Mouse (Mus musculus) hindbrain, embryonic 14.5 days (tissue): ENCODE data around the gene Mrpl14. TPM values are rescaled to one million over a fixed set of nuclear protein-coding genes. Genes with fewer than 3 reads are reported as not detected.

ENCODE experiments used
- ATAC-seq: fragments of 200-750 bp; cut with Nextera tagmentation; 2 replicates; pipeline ENCODE4 v1.8.0; 2017; ENCODE audit warnings: moderate number of reproducible peaks, mild to moderate bottlenecking, moderate TSS enrichment, moderate library complexity; ENCODE audit not compliant: low FRiP score
- DNase-seq: peaks from one replicate; pipeline ENCODE4 v3.0.0-alpha.2; 2015; ENCODE audit warnings: low spot score
- H3K27ac ChIP-seq: fragments of 300-500 bp; sonication (generic); 2 replicates; pipeline ENCODE4 v1.5.1; 2014; ENCODE audit warnings: mild to moderate bottlenecking, moderate library complexity
- H3K27me3 ChIP-seq: fragments of 300-500 bp; sonication (generic); 2 replicates; pipeline ENCODE4 v1.6.1; 2014; ENCODE audit warnings: mild to moderate bottlenecking, low read length, mixed read lengths; ENCODE audit not compliant: control insufficient read depth, insufficient read depth
- H3K36me3 ChIP-seq: fragments of 300-500 bp; sonication (generic); replicated peaks from 2 replicates; pipeline ENCODE4 v1.6.1; 2014; ENCODE audit not compliant: control insufficient read depth, insufficient read depth
- H3K4me1 ChIP-seq: fragments of 300-500 bp; sonication (generic); replicated peaks from 2 replicates; pipeline ENCODE4 v1.6.1; 2014; ENCODE audit warnings: antibody characterized with exemption, low read length, mixed read lengths; ENCODE audit not compliant: control insufficient read depth, insufficient read depth
- H3K4me2 ChIP-seq: fragments of 300-500 bp; sonication (generic); replicated peaks from 2 replicates; pipeline ENCODE4 v1.6.1; 2014; ENCODE audit warnings: mild to moderate bottlenecking, moderate library complexity
- H3K4me3 ChIP-seq: fragments of 300-500 bp; sonication (generic); replicated peaks from 2 replicates; pipeline ENCODE4 v1.5.1; 2014; ENCODE audit warnings: mild to moderate bottlenecking, low read length
- H3K9ac ChIP-seq: fragments of 300-500 bp; sonication (generic); 2 replicates; pipeline ENCODE4 v1.6.1; 2014
- H3K9me3 ChIP-seq: fragments of 300-500 bp; sonication (generic); 2 replicates; pipeline ENCODE4 v1.6.1; 2016; ENCODE audit warnings: low read length; ENCODE audit not compliant: control insufficient read depth
- WGBS: fragments of 180-500 bp; shearing (Covaris S2); extraction: QIAGEN DNeasy Blood & Tissue Kit; methylation state at CpG from one replicate; pipeline ENCODE4 v1.1.7; 2014; 5-methylcytosine and 5-hydroxymethylcytosine counted together
- polyA plus RNA-seq: library from polyadenylated mRNA; unstranded; fragments of >200 nt; fragmentation: Nextera tagmentation; extraction: Ambion mirVana; gene quantifications from 2 replicates; pipeline ENCODE4 v1.2.1, GENCODE M21; 2014

The Mrpl14 gene
- polyA plus RNA-seq, 1 experiment from 2014 or later = 132 TPM

GRCm38 (mm10) chr17:45664608-45665007 is 21.5 kb upstream of the Mrpl14 start:
- WGBS = 92% methylated on average over 13 of the region's 13 CpGs
- Histone ChIP-seq H3K27me3 (no peaks in the 10 kb centered on the region), H3K36me3 (peaks cover 87% of the 10 kb centered on the region), H3K9ac (no peak overlapping the region), H3K4me3 (no peak overlapping the region), H3K27ac (no peak overlapping the region), H3K4me1 (0 out of 2 replicates have a peak, but pooled peaks cover 4% of the 10 kb centered on the region), H3K4me2 (no peak overlapping the region), H3K9me3 (no peaks in the 10 kb centered on the region)
- no peak for DNase-seq
- ATAC-seq = no peak

DNA sequence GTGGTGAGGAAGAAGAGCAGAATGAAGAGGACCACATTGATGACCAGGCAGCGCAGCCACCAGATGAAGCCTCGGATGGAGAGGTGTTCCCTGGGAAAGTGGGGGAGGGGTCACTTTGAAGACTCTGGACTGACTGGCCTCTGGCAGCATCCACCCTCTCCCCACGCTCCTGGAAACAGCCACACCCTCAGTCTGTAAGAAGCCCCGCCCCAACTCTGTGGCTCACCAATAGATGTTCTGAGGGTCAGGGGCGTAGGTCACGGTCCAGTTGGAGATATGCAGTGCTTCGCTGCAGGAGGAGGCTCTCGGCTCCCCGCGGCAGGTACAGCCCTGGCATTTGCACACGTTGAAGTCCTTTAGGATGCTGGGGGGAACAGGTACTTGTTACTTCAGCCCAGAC is 20.0 kb upstream of the Mrpl14 start:
- H3K4me3 ChIP-seq = no peak overlapping the region
- H3K9me3 ChIP-seq = no peaks in the 10 kb centered on the region
- no peaks in the 10 kb centered on the region for H3K27me3 ChIP-seq
- H3K27ac ChIP-seq = no peak overlapping the region
- peaks cover 89% of the 10 kb centered on the region for H3K36me3 ChIP-seq
- no peak overlapping the region for H3K4me2 ChIP-seq
- 78% methylated on average over 11 of the region's 11 CpGs for WGBS
- H3K9ac ChIP-seq = no peak overlapping the region
- H3K4me1 ChIP-seq = 0 out of 2 replicates have a peak, but pooled peaks cover 4% of the 10 kb centered on the region
- DNase-seq (no peak), ATAC-seq (no peak)

DNA sequence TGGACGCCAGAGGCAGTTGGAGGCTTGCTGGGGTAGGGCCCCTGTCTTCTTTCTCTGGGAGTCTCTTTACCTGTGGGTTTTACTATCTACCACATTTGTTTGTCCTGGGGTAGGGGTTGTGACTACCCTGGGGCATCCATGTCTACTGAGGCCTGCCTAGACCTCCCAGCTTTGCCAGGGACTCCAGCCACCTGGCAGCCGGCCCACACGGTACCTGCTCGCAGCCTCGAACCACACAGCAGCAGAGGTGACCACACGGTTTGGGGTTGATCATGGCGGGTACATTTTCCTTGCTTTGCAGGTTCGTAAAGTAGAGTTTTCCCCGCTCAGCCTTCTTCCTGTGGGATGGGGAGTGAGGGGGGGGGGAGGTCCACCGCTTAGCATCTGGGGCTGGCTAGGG is 18.6 kb upstream of the Mrpl14 start:
- H3K27ac ChIP-seq = no peak overlapping the region
- ATAC-seq (no peak), DNase-seq (no peak)
- no peaks in the 10 kb centered on the region for H3K27me3 ChIP-seq
- no peak overlapping the region for H3K9ac ChIP-seq
- 95% methylated on average over 10 of the region's 10 CpGs for WGBS
- H3K4me1 ChIP-seq = 0 out of 2 replicates have a peak, but pooled peaks cover 4% of the 10 kb centered on the region
- H3K4me2 ChIP-seq = no peak overlapping the region
- H3K36me3 ChIP-seq = peaks cover 98% of the 10 kb centered on the region
- no peak overlapping the region for H3K4me3 ChIP-seq
- H3K9me3 ChIP-seq = no peaks in the 10 kb centered on the region

GRCm38 (mm10) chr17:45667986-45668385 is 18.1 kb upstream of the Mrpl14 start:
- Histone ChIP-seq H3K36me3 (peaks cover 98% of the 10 kb centered on the region), H3K4me3 (no peak overlapping the region), H3K4me2 (no peak overlapping the region), H3K9ac (no peak overlapping the region), H3K27ac (no peak overlapping the region), H3K9me3 (no peaks in the 10 kb centered on the region), H3K27me3 (no peaks in the 10 kb centered on the region), H3K4me1 (0 out of 2 replicates have a peak, but pooled peaks cover 4% of the 10 kb centered on the region)
- WGBS = 91% methylated on average over 10 of the region's 10 CpGs
- ATAC-seq (no peak), DNase-seq (no peak)

- Histone ChIP-seq H3K27ac (no peak overlapping the region), H3K4me2 (no peak overlapping the region), H3K4me1 (no peaks in the 10 kb centered on the region), H3K36me3 (peaks cover 97% of the 10 kb centered on the region), H3K4me3 (no peak overlapping the region), H3K9ac (no peak overlapping the region), H3K9me3 (no peaks in the 10 kb centered on the region), H3K27me3 (no peaks in the 10 kb centered on the region)
- no peak for ATAC-seq
- WGBS = 94% methylated on average over 1 of the region's 1 CpGs
- no peak for DNase-seq
Measured at GRCm38 (mm10) chr17:45671821-45672220, 14.3 kb upstream of the Mrpl14 start.

GRCm38 (mm10) chr17:45672598-45672997 is 13.5 kb upstream of the Mrpl14 start:
- Histone ChIP-seq H3K4me2 (no peak overlapping the region), H3K36me3 (peaks cover 97% of the 10 kb centered on the region), H3K4me3 (no peak overlapping the region), H3K27me3 (no peaks in the 10 kb centered on the region), H3K9ac (no peak overlapping the region), H3K4me1 (no peaks in the 10 kb centered on the region), H3K27ac (no peak overlapping the region), H3K9me3 (no peaks in the 10 kb centered on the region)
- DNase-seq (no peak), ATAC-seq (no peak)
- WGBS = 96% methylated on average over 2 of the region's 2 CpGs

GRCm38 (mm10) chr17:45678106-45678505 is 8.0 kb upstream of the Mrpl14 start:
- 42% methylated on average over 7 of the region's 7 CpGs for WGBS
- Histone ChIP-seq H3K27ac (no peak overlapping the region), H3K4me3 (no peak overlapping the region), H3K9ac (no peak overlapping the region), H3K27me3 (no peaks in the 10 kb centered on the region), H3K4me2 (no peak overlapping the region), H3K36me3 (peaks cover 56% of the 10 kb centered on the region), H3K4me1 (peaks cover 5% of the 10 kb centered on the region), H3K9me3 (no peaks in the 10 kb centered on the region)
- ATAC-seq (0 out of 2 replicates have a peak, but pooled peaks have one; percentile 0), DNase-seq (peak; percentile 49)

- peak; percentile 72 for DNase-seq
- H3K27me3 ChIP-seq = no peaks in the 10 kb centered on the region
- H3K4me1 ChIP-seq = peaks cover 19% of the 10 kb centered on the region
- WGBS = 45% methylated on average over 8 of the region's 8 CpGs
- H3K4me2 ChIP-seq = peak overlapping the region; percentile 43
- ATAC-seq = peak; percentile 82
- H3K4me3 ChIP-seq = peak overlapping the region; percentile 12; the same call in 1 of the 2 replicates
- H3K9me3 ChIP-seq = no peaks in the 10 kb centered on the region
- H3K9ac ChIP-seq = peak overlapping the region; percentile 46
- H3K36me3 ChIP-seq = peaks cover 34% of the 10 kb centered on the region
- peak overlapping the region; percentile 58; the same call in 1 of the 2 replicates for H3K27ac ChIP-seq
Measured at GRCm38 (mm10) chr17:45680391-45680980, 5.6 kb upstream of the Mrpl14 start.

DNA sequence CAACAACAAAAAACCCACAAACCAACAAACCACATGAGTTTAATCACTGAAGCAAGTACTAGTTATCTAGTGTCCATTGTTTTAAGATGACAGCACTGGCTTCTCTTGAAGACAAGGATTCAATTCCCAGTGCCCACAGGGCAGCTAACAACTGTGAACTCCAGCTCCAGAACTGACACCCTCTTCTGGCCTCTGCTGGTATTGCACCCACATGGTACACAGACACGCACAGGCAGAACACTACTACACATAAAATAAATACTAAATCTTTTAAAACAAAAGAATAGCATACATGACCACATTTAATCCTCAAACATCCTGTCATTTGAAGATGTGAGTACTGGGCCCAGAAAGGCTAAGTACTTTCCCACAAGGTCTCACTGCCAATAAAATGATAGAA is 4.5 kb upstream of the Mrpl14 start:
- peaks cover 19% of the 10 kb centered on the region for H3K4me1 ChIP-seq
- peaks cover 23% of the 10 kb centered on the region for H3K36me3 ChIP-seq
- H3K4me2 ChIP-seq = no peak overlapping the region
- no peak overlapping the region for H3K27ac ChIP-seq
- H3K9ac ChIP-seq = no peak overlapping the region
- no peak for DNase-seq
- no peak for ATAC-seq
- 94% methylated on average over 1 of the region's 1 CpGs for WGBS
- no peaks in the 10 kb centered on the region for H3K27me3 ChIP-seq
- H3K9me3 ChIP-seq = no peaks in the 10 kb centered on the region
- H3K4me3 ChIP-seq = no peak overlapping the region

- Histone ChIP-seq H3K9ac (no peak overlapping the region), H3K27me3 (no peaks in the 10 kb centered on the region), H3K9me3 (no peaks in the 10 kb centered on the region), H3K4me1 (peaks cover 29% of the 10 kb centered on the region), H3K4me2 (no peak overlapping the region), H3K36me3 (peaks cover 11% of the 10 kb centered on the region), H3K4me3 (no peak overlapping the region), H3K27ac (no peak overlapping the region)
- ATAC-seq = no peak
- DNase-seq = no peak
- 95% methylated on average over 4 of the region's 4 CpGs for WGBS
Measured at GRCm38 (mm10) chr17:45682843-45683242, 3.3 kb upstream of the Mrpl14 start.
